Comparison of ENCODE assay signal across 15 mouse cellular contexts in genomic region chr9:83023724-83024123, GRCm38 (mm10). TPM values are rescaled to one million over a fixed set of nuclear protein-coding genes. Genes with fewer than 3 reads are reported as not detected.
DNase-seq lines count a peak whose midpoint lies in the region; ATAC-seq and TF ChIP-seq lines count a peak whose summit lies in the region.
"Had no signal": no experiment of that assay in that cellular context is flagged by ENCODE, and none has a peak within 500 bp of the region (broad histone marks: within the 10 kb centered on the region; RNA-seq: fewer than 3 reads in every experiment).

No protein-coding gene starts in this region.

- WGBS in heart, embryonic 16.5 days = 39% methylated on average over 6 of the region's 6 CpGs
- WGBS in midbrain, postnatal 0 days = 77% methylated on average over 6 of the region's 6 CpGs

- peak; percentile 7 for DNase-seq in layer of hippocampus, adult 11-12 months (ENCODE audit: low spot score)
- no peak for DNase-seq in layer of hippocampus, postnatal 10 days (ENCODE audit: low spot score in 2 of 2)
- peak; percentile 2 for DNase-seq in lung, postnatal 14 days
- no peak for DNase-seq in Muller cell, postnatal 12 days (ENCODE audit: inconsistent ontology term)
- DNase-seq in testis, postnatal 10 days (ENCODE audit: low spot score) = no peak
- no peak for DNase-seq in midbrain, postnatal 0 days (ENCODE audit: low spot score)
- DNase-seq: cerebellum, adult 2 months; kidney, postnatal 36 days; liver; right cerebral cortex, adult 18-20 months had no signal

- ATAC-seq in activated CD4-positive, CD25-positive, alpha-beta regulatory T cell, adult 4 months = peak; percentile 84
- peak; percentile 86 for ATAC-seq in heart, embryonic 16.5 days (replicated peaks; ENCODE audit: extremely low read depth, insufficient read depth, low FRiP score)
- ATAC-seq in midbrain, postnatal 0 days (ENCODE audit: low FRiP score) = no peak

- H3K36me3 ChIP-seq in heart, embryonic 16.5 days (ENCODE audit: control insufficient read depth, insufficient read depth) = no peaks in the 10 kb centered on the region
- H3K36me3 ChIP-seq in midbrain, postnatal 0 days (ENCODE audit: insufficient read depth, low read length) = no peaks in the 10 kb centered on the region
- H3K36me3 ChIP-seq: midbrain, embryonic 12.5 days; neural tube, embryonic 12.5 days; stomach, embryonic 15.5 days had no signal

- H3K9me3 ChIP-seq in heart, embryonic 16.5 days (replicated peaks; ENCODE audit: control insufficient read depth, low read length) = no peaks in the 10 kb centered on the region
- no peaks in the 10 kb centered on the region for H3K9me3 ChIP-seq in midbrain, postnatal 0 days (ENCODE audit: low read length)
- H3K9me3 ChIP-seq: midbrain, embryonic 12.5 days; neural tube, embryonic 12.5 days; stomach, embryonic 15.5 days had no signal

- peak overlapping the region; percentile 60 for H3K4me2 ChIP-seq in heart, embryonic 16.5 days (ENCODE audit: low read depth, low read length)
- H3K4me2 ChIP-seq in midbrain, postnatal 0 days (ENCODE audit: low read depth, low read length, poor library complexity, severe bottlenecking) = no peak overlapping the region
- H3K4me2 ChIP-seq: midbrain, embryonic 12.5 days; neural tube, embryonic 12.5 days; stomach, embryonic 15.5 days had no signal

- peaks cover 2% of the 10 kb centered on the region for H3K4me1 ChIP-seq in heart, embryonic 16.5 days (ENCODE audit: control insufficient read depth, insufficient read depth, low read length)
- no peaks in the 10 kb centered on the region for H3K4me1 ChIP-seq in midbrain, postnatal 0 days (ENCODE audit: insufficient read depth, low read length)
- H3K4me1 ChIP-seq: midbrain, embryonic 12.5 days; neural tube, embryonic 12.5 days; stomach, embryonic 15.5 days had no signal

- H3K27ac ChIP-seq in heart, embryonic 16.5 days (ENCODE audit: low read length) = peak overlapping the region; percentile 92
- H3K27ac ChIP-seq in midbrain, postnatal 0 days (ENCODE audit: low read depth, low read length) = no peak overlapping the region
- H3K27ac ChIP-seq: midbrain, embryonic 12.5 days; neural tube, embryonic 12.5 days; stomach, embryonic 15.5 days had no signal

- H3K9ac ChIP-seq in heart, embryonic 16.5 days (ENCODE audit: low read length) = peak overlapping the region; percentile 62
- no peak overlapping the region for H3K9ac ChIP-seq in midbrain, postnatal 0 days (replicated peaks; ENCODE audit: low read length, poor library complexity, severe bottlenecking)
- H3K9ac ChIP-seq: midbrain, embryonic 12.5 days; neural tube, embryonic 12.5 days; stomach, embryonic 15.5 days had no signal

- no peak for TF ChIP-seq CTCF in midbrain, postnatal 0 days (IDR thresholded peaks at IDR 0.05)

- peak overlapping the region; percentile 23; the same call in 1 of the 2 replicates for H3K4me3 ChIP-seq in heart, embryonic 16.5 days (ENCODE audit: low read length)
- no peak overlapping the region for H3K4me3 ChIP-seq in midbrain, postnatal 0 days (ENCODE audit: low read depth, low read length)
- H3K4me3 ChIP-seq: midbrain, embryonic 12.5 days; neural tube, embryonic 12.5 days; stomach, embryonic 15.5 days had no signal

- H3K27me3 ChIP-seq in heart, embryonic 16.5 days (ENCODE audit: control insufficient read depth, insufficient read depth, low read length) = no peaks in the 10 kb centered on the region
- H3K27me3 ChIP-seq in midbrain, postnatal 0 days (ENCODE audit: insufficient read depth, low read length) = no peaks in the 10 kb centered on the region
- H3K27me3 ChIP-seq: midbrain, embryonic 12.5 days; neural tube, embryonic 12.5 days; stomach, embryonic 15.5 days had no signal

RNA-seq across cellular contexts. Expression of gene Phip, which starts 48.4 kb away (rescaled TPM):
- 10 to 100 TPM; 57.0 to 64.1 TPM for total RNA-seq in layer of hippocampus, postnatal 10 days (2021)
- 10 to 100 TPM; 72.1 to 76.6 TPM for polyA plus RNA-seq in activated CD4-positive, CD25-positive, alpha-beta regulatory T cell, adult 4 months (2017; shearing (Covaris generic))
- polyA plus RNA-seq in heart, embryonic 16.5 days (2015; fragmentation: Nextera tagmentation; extraction: Ambion mirVana) = 45.4 and 48.6 TPM in 2 replicates
- 50.6 and 80.6 TPM in 2 replicates for total RNA-seq in midbrain, postnatal 0 days (2014; rRNA removed)
- 43.8 and 52.1 TPM in 2 replicates for polyA plus RNA-seq in midbrain, postnatal 0 days (2015; fragmentation: Nextera tagmentation; extraction: Ambion mirVana)

Comparison
In these comparisons a context has a peak if more than half of its experiments do, and no peak if none do; other contexts are left out.
1. DNase-seq: peak in layer of hippocampus, adult 11-12 months (single experiment) and lung, postnatal 14 days (single experiment); none in layer of hippocampus, postnatal 10 days (0 of 2), Muller cell, postnatal 12 days (single experiment), testis, postnatal 10 days (single experiment) and midbrain, postnatal 0 days (single experiment).